Mouse (Mus musculus) midbrain, embryonic 14.5 days (tissue): ENCODE results near the gene Tnnt3. TPM values are rescaled to one million over a fixed set of nuclear protein-coding genes. Genes with fewer than 3 reads are reported as not detected.

ENCODE experiments used
- ATAC-seq: fragments of 200-750 bp; cut with Nextera tagmentation; 2 replicates; pipeline ENCODE4 v1.8.0; 2017; ENCODE audit warnings: moderate number of reproducible peaks, moderate library complexity; ENCODE audit not compliant: low FRiP score, low TSS enrichment
- DNase-seq: peaks from one replicate; pipeline ENCODE4 v3.0.0-alpha.2; 2015
- H3K27ac ChIP-seq: fragments of 300-500 bp; sonication (generic); replicated peaks from 2 replicates; pipeline ENCODE4 v1.5.1; 2014; ENCODE audit warnings: mild to moderate bottlenecking, low read depth, low read length, moderate library complexity
- H3K27me3 ChIP-seq: fragments of 300-500 bp; sonication (generic); 2 replicates; pipeline ENCODE4 v1.6.1; 2014; ENCODE audit warnings: low read length, control low read depth, mixed read lengths; ENCODE audit not compliant: control insufficient read depth, insufficient read depth
- H3K36me3 ChIP-seq: fragments of 300-500 bp; sonication (generic); 2 replicates; pipeline ENCODE4 v1.6.1; 2014; ENCODE audit warnings: low read length, control low read depth; ENCODE audit not compliant: control insufficient read depth, insufficient read depth
- H3K4me1 ChIP-seq: fragments of 300-500 bp; sonication (generic); 2 replicates; pipeline ENCODE4 v1.6.1; 2014; ENCODE audit warnings: mild to moderate bottlenecking, antibody characterized with exemption, low read length, control low read depth; ENCODE audit not compliant: control insufficient read depth, insufficient read depth
- H3K4me2 ChIP-seq: fragments of 300-500 bp; sonication (generic); 2 replicates; pipeline ENCODE4 v1.6.1; 2014; ENCODE audit warnings: mild to moderate bottlenecking, low read length, moderate library complexity
- H3K4me3 ChIP-seq: fragments of 300-500 bp; sonication (generic); replicated peaks from 2 replicates; pipeline ENCODE4 v1.5.1; 2014; ENCODE audit warnings: low read depth, low read length
- H3K9ac ChIP-seq: fragments of 300-500 bp; sonication (generic); replicated peaks from 2 replicates; pipeline ENCODE4 v1.6.1; 2014; ENCODE audit warnings: mild to moderate bottlenecking, low read length, moderate library complexity
- H3K9me3 ChIP-seq: fragments of 300-500 bp; sonication (generic); 2 replicates; pipeline ENCODE4 v1.6.1; 2016; ENCODE audit warnings: low read length, control low read depth, mixed read lengths; ENCODE audit not compliant: control insufficient read depth
- WGBS: fragments of 180-500 bp; shearing (Covaris S2); extraction: QIAGEN DNeasy Blood & Tissue Kit; methylation state at CpG from one replicate; pipeline ENCODE4 v1.1.7; 2014; 5-methylcytosine and 5-hydroxymethylcytosine counted together
- polyA plus RNA-seq: library from polyadenylated mRNA; unstranded; fragments of >200 nt; fragmentation: Nextera tagmentation; extraction: Ambion mirVana; gene quantifications from 2 replicates; pipeline ENCODE4 v1.2.1, GENCODE M21; 2014

The Tnnt3 gene
- polyA plus RNA-seq, 1 experiment from 2014 or later, result 1.1 TPM

- H3K9me3 ChIP-seq, result no peaks in the 10 kb centered on the region
- H3K4me2 ChIP-seq, result no peak overlapping the region
- no peak overlapping the region for H3K27ac ChIP-seq
- H3K27me3 ChIP-seq, result no peaks in the 10 kb centered on the region
- DNase-seq, result no peak
- no peaks in the 10 kb centered on the region for H3K36me3 ChIP-seq
- 29% methylated on average over 15 of the region's 15 CpGs for WGBS
- H3K9ac ChIP-seq, result peak overlapping the region; percentile 23; the same call in 1 of the 2 replicates
- ATAC-seq, result no peak
- no peaks in the 10 kb centered on the region for H3K4me1 ChIP-seq
- no peak overlapping the region for H3K4me3 ChIP-seq
Observed at GRCm38 (mm10) chr7:142471884-142472570, 26.6 kb upstream of the Tnnt3 start.

DNA sequence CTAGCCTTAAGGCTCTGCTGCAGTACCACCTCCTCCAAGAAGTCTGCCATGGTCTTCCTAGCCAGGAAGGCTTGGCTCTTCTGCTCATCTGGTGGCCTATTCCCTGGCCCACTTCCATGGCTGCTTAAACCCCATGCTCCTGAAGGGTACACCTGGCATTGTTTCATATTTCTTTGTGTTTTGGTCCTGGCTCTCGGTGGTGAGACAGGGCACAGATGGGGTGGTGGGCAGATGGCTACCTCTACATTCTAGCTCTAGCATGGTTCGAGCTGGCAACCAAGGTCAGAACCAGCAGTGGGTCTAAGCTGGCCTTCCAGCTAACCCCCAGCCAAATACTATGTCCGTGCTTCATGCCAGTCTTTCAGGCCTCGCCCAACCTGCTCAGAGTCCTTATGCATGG lies 25.7 kb upstream of the Tnnt3 start:
- DNase-seq (no peak), ATAC-seq (no peak)
- no peaks in the 10 kb centered on the region for H3K27me3 ChIP-seq
- no peaks in the 10 kb centered on the region for H3K9me3 ChIP-seq
- no peaks in the 10 kb centered on the region for H3K36me3 ChIP-seq
- 94% methylated on average over 4 of the region's 4 CpGs for WGBS
- no peak overlapping the region for H3K4me3 ChIP-seq
- H3K9ac ChIP-seq, result no peak overlapping the region
- H3K4me1 ChIP-seq, result no peaks in the 10 kb centered on the region
- no peak overlapping the region for H3K27ac ChIP-seq
- no peak overlapping the region for H3K4me2 ChIP-seq

- no peak overlapping the region for H3K27ac ChIP-seq
- no peak overlapping the region for H3K4me2 ChIP-seq
- DNase-seq, result no peak
- H3K9me3 ChIP-seq, result no peaks in the 10 kb centered on the region
- no peak for ATAC-seq
- no peak overlapping the region for H3K4me3 ChIP-seq
- no peak overlapping the region for H3K9ac ChIP-seq
- WGBS, result 90% methylated on average over 2 of the region's 2 CpGs
- no peaks in the 10 kb centered on the region for H3K36me3 ChIP-seq
- H3K4me1 ChIP-seq, result no peaks in the 10 kb centered on the region
- no peaks in the 10 kb centered on the region for H3K27me3 ChIP-seq
Observed at GRCm38 (mm10) chr7:142473476-142473875, 25.2 kb upstream of the Tnnt3 start.

GRCm38 (mm10) chr7:142474799-142475198 lies 23.8 kb upstream of the Tnnt3 start:
- Histone ChIP-seq H3K4me3 (no peak overlapping the region), H3K27me3 (no peaks in the 10 kb centered on the region), H3K27ac (no peak overlapping the region), H3K4me1 (no peaks in the 10 kb centered on the region), H3K9ac (no peak overlapping the region), H3K4me2 (no peak overlapping the region), H3K36me3 (no peaks in the 10 kb centered on the region), H3K9me3 (no peaks in the 10 kb centered on the region)
- no peak for ATAC-seq
- WGBS, result 86% methylated on average over 14 of the region's 14 CpGs
- DNase-seq, result no peak

- no peak overlapping the region for H3K4me3 ChIP-seq
- 69% methylated on average over 7 of the region's 7 CpGs for WGBS
- H3K4me1 ChIP-seq, result no peaks in the 10 kb centered on the region
- H3K9me3 ChIP-seq, result no peaks in the 10 kb centered on the region
- ATAC-seq (no peak), DNase-seq (no peak)
- H3K27ac ChIP-seq, result no peak overlapping the region
- no peak overlapping the region for H3K4me2 ChIP-seq
- no peaks in the 10 kb centered on the region for H3K36me3 ChIP-seq
- no peaks in the 10 kb centered on the region for H3K27me3 ChIP-seq
- H3K9ac ChIP-seq, result no peak overlapping the region
Observed at GRCm38 (mm10) chr7:142475641-142476040, 23.0 kb upstream of the Tnnt3 start.

DNA sequence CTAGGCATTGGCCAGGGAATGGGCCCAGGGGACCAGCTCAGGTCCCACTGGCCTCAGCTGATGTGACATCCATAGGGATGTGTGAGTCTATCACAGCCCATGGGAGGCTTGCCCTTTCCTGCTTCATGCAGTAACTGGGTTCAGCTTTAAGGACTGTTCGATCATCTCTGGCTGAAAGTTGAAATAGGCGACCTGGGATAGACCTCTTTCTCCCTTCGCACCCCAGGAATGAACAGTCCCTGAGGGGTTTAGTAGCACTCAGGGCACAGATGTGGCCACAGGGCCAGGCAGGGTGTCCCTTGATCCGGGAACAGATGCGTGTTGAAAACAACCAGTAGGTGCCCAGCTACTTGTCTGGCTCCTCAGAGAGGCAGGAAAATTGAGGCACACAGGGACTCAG lies 22.4 kb upstream of the Tnnt3 start:
- DNase-seq (no peak), ATAC-seq (no peak)
- no peak overlapping the region for H3K9ac ChIP-seq
- H3K4me3 ChIP-seq, result no peak overlapping the region
- no peaks in the 10 kb centered on the region for H3K36me3 ChIP-seq
- H3K4me2 ChIP-seq, result no peak overlapping the region
- H3K9me3 ChIP-seq, result no peaks in the 10 kb centered on the region
- H3K27ac ChIP-seq, result no peak overlapping the region
- H3K4me1 ChIP-seq, result peaks cover 4% of the 10 kb centered on the region; the same call in 1 of the 2 replicates
- no peaks in the 10 kb centered on the region for H3K27me3 ChIP-seq
- 83% methylated on average over 5 of the region's 5 CpGs for WGBS

DNA sequence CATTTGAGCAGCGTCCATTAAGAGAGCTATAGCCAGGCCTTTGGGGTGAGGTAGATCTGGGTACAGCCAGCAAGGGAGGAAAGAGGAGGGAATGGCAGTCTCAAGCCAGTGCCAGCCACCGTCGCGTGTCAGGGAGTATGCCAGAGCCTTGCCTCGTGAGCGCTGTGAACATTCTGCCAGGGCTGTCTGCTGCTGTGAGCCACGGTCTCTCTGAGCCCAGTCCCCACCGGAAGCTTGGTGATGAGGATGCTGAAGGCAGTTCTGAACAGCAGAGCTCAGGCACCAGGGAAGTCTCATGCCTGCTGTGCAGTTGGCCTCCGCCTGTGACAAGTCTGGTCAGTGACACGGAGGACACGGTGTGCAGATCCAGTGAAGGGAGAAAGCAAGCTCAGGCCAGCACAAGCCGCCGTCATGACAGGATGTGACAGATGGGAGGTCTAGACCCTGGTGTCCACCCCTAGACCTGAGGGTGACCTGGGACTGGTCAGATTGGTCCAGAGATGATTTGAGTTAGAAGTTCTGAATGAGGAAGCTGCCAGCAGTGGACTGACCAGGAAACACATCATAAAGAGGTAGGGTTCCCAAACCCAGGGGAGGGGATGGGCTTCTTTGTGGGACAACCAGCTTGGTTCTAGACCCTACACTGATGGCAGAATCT lies 21.7 kb upstream of the Tnnt3 start:
- Histone ChIP-seq H3K9me3 (no peaks in the 10 kb centered on the region), H3K4me1 (peaks cover 10% of the 10 kb centered on the region), H3K27me3 (no peaks in the 10 kb centered on the region), H3K9ac (no peak overlapping the region), H3K4me3 (no peak overlapping the region), H3K36me3 (no peaks in the 10 kb centered on the region), H3K27ac (no peak overlapping the region), H3K4me2 (no peak overlapping the region)
- no peak for ATAC-seq
- WGBS, result 89% methylated on average over 13 of the region's 13 CpGs
- DNase-seq, result no peak

- Histone ChIP-seq H3K9ac (no peak overlapping the region), H3K27me3 (no peaks in the 10 kb centered on the region), H3K4me2 (no peak overlapping the region), H3K4me3 (no peak overlapping the region), H3K9me3 (no peaks in the 10 kb centered on the region), H3K4me1 (peaks cover 13% of the 10 kb centered on the region), H3K27ac (no peak overlapping the region), H3K36me3 (no peaks in the 10 kb centered on the region)
- whole genome bisulfite sequencing, result 87% methylated on average over 6 of the region's 6 CpGs
- no peak for ATAC-seq
- DNase-seq, result no peak
Observed at GRCm38 (mm10) chr7:142478001-142478400, 20.6 kb upstream of the Tnnt3 start.

DNA sequence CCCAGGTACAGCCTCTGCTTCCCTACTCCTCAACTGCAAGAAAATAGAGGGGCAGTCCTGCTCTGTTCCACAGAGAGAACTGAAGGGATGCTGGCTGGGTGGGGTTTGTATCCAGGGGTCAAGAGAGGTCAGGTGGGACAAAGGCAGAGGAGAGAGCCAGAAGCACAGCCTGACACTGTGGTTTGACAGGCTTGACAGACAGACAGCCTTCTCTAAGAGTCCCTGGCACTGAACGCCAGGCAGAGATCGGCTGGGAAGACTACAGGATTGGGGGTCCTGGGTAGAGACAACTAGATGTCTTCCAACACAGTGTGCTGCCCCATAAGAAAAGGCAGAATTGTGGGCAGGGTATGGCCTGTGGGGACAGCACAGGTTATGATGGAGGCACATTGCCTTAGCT lies 20.1 kb upstream of the Tnnt3 start:
- no peaks in the 10 kb centered on the region for H3K36me3 ChIP-seq
- WGBS, result 20% methylated on average over 2 of the region's 2 CpGs
- no peak overlapping the region for H3K4me3 ChIP-seq
- H3K9me3 ChIP-seq, result no peaks in the 10 kb centered on the region
- peaks cover 13% of the 10 kb centered on the region for H3K4me1 ChIP-seq
- H3K27me3 ChIP-seq, result no peaks in the 10 kb centered on the region
- no peak overlapping the region for H3K27ac ChIP-seq
- ATAC-seq, result no peak
- H3K4me2 ChIP-seq, result no peak overlapping the region
- no peak for DNase-seq
- H3K9ac ChIP-seq, result no peak overlapping the region
